Mouse (Mus musculus): ENCODE data around the gene Ift20.

DNA sequence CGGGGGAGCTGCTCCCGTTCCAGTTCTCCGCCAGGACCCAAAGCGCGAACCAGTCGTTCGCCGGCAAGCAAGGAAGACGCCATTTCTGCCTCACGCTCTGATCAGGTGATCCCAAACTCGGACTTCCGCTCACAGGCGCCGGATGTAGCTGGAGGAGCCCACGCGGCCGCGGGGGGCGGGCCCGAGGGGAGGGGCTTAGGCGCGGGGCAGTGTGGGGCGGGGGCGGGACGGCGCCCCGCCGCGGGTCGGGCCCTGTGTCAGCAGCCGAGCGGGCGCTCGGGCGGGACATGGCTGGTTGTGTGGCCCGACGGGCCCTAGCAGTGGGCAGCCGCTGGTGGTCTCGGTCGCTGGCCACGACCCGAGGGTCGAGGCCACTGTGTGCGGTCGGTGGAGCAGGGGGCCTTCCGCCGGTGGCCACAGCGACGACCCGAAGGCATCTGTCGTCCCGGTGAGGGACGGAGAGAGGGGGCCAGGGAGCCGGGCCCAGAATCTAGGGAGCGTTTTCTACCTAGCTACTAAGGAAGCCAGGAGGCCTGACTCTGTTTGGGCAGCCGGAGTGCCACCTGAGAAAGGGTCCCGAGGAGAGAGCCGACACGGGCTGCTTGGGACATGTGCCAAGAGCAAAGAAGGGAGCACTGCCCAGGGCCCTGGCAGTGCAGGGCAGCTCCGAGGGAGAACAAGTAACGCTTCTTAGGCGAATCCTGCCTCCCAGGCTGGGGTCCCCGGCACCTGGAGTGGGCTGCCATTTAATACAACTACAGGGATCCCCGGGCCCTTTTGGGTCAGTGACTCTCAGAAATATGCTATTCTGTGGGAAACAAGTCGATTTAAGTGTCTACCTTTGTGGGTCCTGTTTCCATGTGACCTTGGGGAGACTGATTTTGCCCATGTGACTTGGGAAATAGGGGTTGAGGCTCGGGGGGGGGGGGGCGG is 23.9 kb upstream of the Ift20 start, which contains the start of the genes Tmem199 and Poldip2:
- peak; percentile 100 for TF ChIP-seq POLR2A (IDR thresholded peaks at IDR 0.05; ENCODE audit: borderline replicate concordance, extremely low read depth, insufficient read depth, insufficient read length, poor library complexity, severe bottlenecking)
- no peak for TF ChIP-seq CTCF (IDR thresholded peaks at IDR 0.05; ENCODE audit: borderline replicate concordance, extremely low read depth, insufficient read depth, insufficient read length)

Measured in brain, embryonic 14.5 days (tissue).